Mouse (Mus musculus): Measurements from ENCODE around the gene Ccdc8. TPM values are rescaled to one million over a fixed set of nuclear protein-coding genes. Genes with fewer than 3 reads are reported as not detected.

Ccdc8 gene
- polyA plus RNA-seq, 1 experiment, result 9.7 TPM

DNA sequence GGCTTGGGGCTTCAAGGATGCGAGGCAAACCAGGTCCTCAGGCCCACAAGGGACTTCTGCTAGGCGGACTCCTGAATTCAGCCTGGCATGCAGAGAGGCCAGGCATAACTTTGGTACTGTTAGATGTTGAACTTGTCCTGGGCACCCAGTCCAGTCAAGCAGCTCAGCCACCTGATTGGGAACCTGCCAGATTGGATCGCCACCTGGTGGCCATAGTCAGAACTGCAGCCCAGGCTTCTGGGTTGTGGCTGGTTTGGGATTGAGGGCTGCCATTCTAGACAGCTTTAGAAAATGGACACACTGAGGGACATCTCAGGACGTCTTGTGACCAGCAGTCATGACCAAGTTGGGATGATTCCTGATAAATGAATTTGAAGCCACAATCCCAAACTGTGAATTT lies 7.1 kb downstream of the Ccdc8 start:
- Histone ChIP-seq H3K36me3 (ENCODE audit: control insufficient read depth, insufficient read depth) (peaks cover 2% of the 10 kb centered on the region), H3K79me2 (ENCODE audit: control insufficient read depth, insufficient read depth) (no peaks in the 10 kb centered on the region), H3ac (ENCODE audit: control insufficient read depth, insufficient read length, low read depth) (no peak overlapping the region), H3K79me3 (ENCODE audit: low read depth) (no peaks in the 10 kb centered on the region), H3K4me3 (ENCODE audit: insufficient read depth, poor library complexity, severe bottlenecking) (no peak overlapping the region), H3K27me3 (ENCODE audit: control insufficient read depth, insufficient read depth, insufficient read length) (no peaks in the 10 kb centered on the region)
- TF ChIP-seq USF1 (IDR thresholded peaks at IDR 0.05; ENCODE audit: low read depth) (no peak), MYOG (IDR thresholded peaks at IDR 0.05; ENCODE audit: control insufficient read depth, extremely low read depth, insufficient read length) (no peak), CEBPB (IDR thresholded peaks at IDR 0.05; ENCODE audit: low read depth) (no peak), MYOD1 (IDR thresholded peaks at IDR 0.05; ENCODE audit: control insufficient read depth, insufficient read length, low read depth) (no peak), MAX (IDR thresholded peaks at IDR 0.05) (no peak), CTCF (IDR thresholded peaks at IDR 0.05; ENCODE audit: control insufficient read depth, insufficient read depth, insufficient read length) (peak; percentile 80), FOSL1 (IDR thresholded peaks at IDR 0.05; ENCODE audit: insufficient read depth, low read length, poor library complexity, severe bottlenecking) (no peak)

DNA sequence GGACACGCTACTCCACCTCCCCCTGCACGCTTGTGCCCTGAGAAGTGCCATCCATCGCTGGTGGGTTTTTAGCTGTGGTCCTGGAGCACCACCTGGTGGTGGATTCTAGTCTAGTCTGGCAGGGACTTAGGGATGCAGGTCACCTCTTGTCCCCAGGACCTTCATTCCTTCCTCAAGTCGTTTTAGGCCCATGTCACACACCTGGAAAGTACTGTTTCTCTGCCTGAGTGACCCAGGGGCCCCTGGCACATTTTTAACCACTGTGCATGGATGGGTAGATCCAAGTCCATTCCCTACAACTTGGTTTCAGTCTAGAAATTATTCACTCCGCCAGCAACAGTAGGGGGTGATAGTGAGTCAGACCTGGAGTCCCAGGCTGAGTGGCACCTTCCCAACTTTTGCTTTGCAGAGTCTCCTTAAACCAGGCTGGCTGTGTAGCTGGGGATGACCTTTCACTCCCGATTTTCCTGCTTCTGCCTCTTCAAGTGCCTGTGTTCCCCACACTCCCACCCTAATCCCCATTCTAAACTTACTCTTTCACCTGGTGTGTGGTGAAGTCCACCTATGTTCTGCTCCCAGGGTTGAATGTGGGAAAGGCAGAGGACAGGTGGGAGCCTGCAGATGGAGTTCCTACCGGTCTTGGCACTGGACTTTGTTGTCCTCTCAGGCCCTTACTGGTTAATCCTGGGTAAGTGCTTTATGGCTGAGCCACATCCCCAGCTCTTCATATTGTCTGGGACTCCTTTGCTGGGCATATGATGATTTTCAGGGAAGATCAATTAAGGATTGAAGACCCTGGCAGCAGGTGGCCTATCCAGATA lies 10.1 kb downstream of the Ccdc8 start:
- Histone ChIP-seq H3K79me2 (ENCODE audit: control insufficient read depth, insufficient read depth) (no peaks in the 10 kb centered on the region), H3K27me3 (ENCODE audit: control insufficient read depth, insufficient read depth, insufficient read length) (no peaks in the 10 kb centered on the region), H3ac (ENCODE audit: control insufficient read depth, insufficient read length, low read depth) (no peak overlapping the region), H3K79me3 (ENCODE audit: low read depth) (no peaks in the 10 kb centered on the region), H3K4me3 (ENCODE audit: insufficient read depth, poor library complexity, severe bottlenecking) (no peak overlapping the region), H3K36me3 (ENCODE audit: control insufficient read depth, insufficient read depth) (peaks cover 12% of the 10 kb centered on the region)
- peak; percentile 23 for TF ChIP-seq CTCF (IDR thresholded peaks at IDR 0.05; ENCODE audit: control insufficient read depth, insufficient read depth, insufficient read length)
- TF ChIP-seq CEBPB (IDR thresholded peaks at IDR 0.05; ENCODE audit: low read depth), result no peak
- TF ChIP-seq MYOD1 (IDR thresholded peaks at IDR 0.05; ENCODE audit: control insufficient read depth, insufficient read length, low read depth), result no peak
- no peak for TF ChIP-seq USF1 (IDR thresholded peaks at IDR 0.05; ENCODE audit: low read depth)

DNA sequence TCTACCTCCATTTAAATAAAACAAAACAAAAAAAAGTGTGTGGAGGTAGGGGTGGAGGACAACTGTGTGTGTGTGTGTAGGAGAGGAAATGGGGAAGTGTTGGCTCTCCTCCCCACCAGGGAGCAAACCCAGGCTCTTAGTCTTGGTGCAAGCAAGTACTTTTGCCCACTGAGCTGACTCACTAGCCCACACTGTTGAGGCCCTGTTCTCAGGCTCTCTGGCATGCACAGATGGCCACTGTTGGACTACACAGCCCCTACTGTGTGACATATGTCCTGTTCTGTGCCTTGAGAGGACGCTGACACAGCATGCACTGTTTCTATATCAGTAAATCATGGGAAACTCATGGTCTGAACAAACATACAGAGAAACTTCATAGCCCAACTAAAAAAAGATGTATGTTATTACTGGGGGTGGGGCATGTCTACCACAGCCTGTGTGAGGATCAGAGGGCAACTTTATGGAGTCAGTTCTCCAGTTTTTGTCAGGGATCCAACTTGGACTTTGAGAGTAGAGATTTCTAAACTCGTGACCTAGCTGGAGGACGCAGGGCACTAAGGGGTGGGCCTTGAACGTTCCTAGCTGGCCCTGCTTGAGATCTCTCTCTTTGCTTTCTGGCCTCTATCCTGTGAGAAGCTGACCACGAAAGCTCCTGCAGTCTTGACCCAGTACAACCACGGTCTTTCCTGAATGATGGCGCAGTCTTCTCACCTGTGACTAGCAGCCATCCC lies 10.9 kb downstream of the Ccdc8 start:
- no peak for TF ChIP-seq MYOG (IDR thresholded peaks at IDR 0.05; ENCODE audit: control insufficient read depth, extremely low read depth, insufficient read length)
- TF ChIP-seq CEBPB (IDR thresholded peaks at IDR 0.05; ENCODE audit: low read depth), result no peak
- TF ChIP-seq USF1 (IDR thresholded peaks at IDR 0.05; ENCODE audit: low read depth), result no peak
- no peak for TF ChIP-seq FOSL1 (IDR thresholded peaks at IDR 0.05; ENCODE audit: insufficient read depth, low read length, poor library complexity, severe bottlenecking)
- TF ChIP-seq MAX (IDR thresholded peaks at IDR 0.05), result no peak
- no peak for TF ChIP-seq CTCF (IDR thresholded peaks at IDR 0.05; ENCODE audit: control insufficient read depth, insufficient read depth, insufficient read length)
- no peak for TF ChIP-seq MYOD1 (IDR thresholded peaks at IDR 0.05; ENCODE audit: control insufficient read depth, insufficient read length, low read depth)
- Histone ChIP-seq H3K79me2 (ENCODE audit: control insufficient read depth, insufficient read depth) (no peaks in the 10 kb centered on the region), H3K36me3 (ENCODE audit: control insufficient read depth, insufficient read depth) (peaks cover 12% of the 10 kb centered on the region), H3K4me3 (ENCODE audit: insufficient read depth, poor library complexity, severe bottlenecking) (no peak overlapping the region), H3ac (ENCODE audit: control insufficient read depth, insufficient read length, low read depth) (no peak overlapping the region), H3K27me3 (ENCODE audit: control insufficient read depth, insufficient read depth, insufficient read length) (no peaks in the 10 kb centered on the region), H3K79me3 (ENCODE audit: low read depth) (no peaks in the 10 kb centered on the region)

DNA sequence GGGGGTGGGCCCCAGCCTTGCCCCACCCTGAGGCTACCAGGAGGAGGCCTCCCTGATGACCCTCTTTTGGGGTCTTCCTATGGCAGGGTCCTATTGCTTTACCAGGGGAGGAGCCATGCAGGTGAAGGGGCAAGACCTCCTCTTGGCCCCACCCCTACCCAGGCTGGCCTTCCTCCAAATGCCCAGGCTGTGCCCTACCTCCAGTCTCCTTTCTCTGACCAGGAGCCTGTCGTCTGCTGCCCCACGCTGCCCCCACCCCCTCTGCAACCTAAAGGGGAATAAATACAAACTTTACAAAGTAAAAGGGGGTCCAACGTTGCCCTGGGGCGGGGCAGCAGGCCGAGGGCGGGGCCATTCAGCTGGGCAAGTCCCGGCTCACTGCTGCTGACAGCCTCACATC lies 12.2 kb downstream of the Ccdc8 start:
- Histone ChIP-seq H3K79me3 (ENCODE audit: low read depth) (no peaks in the 10 kb centered on the region), H3K4me3 (ENCODE audit: insufficient read depth, poor library complexity, severe bottlenecking) (no peak overlapping the region), H3K79me2 (ENCODE audit: control insufficient read depth, insufficient read depth) (no peaks in the 10 kb centered on the region), H3K36me3 (ENCODE audit: control insufficient read depth, insufficient read depth) (peaks cover 12% of the 10 kb centered on the region), H3K27me3 (ENCODE audit: control insufficient read depth, insufficient read depth, insufficient read length) (no peaks in the 10 kb centered on the region), H3ac (ENCODE audit: control insufficient read depth, insufficient read length, low read depth) (no peak overlapping the region)
- TF ChIP-seq MAX (IDR thresholded peaks at IDR 0.05) (no peak), USF1 (IDR thresholded peaks at IDR 0.05; ENCODE audit: low read depth) (no peak), MYOG (IDR thresholded peaks at IDR 0.05; ENCODE audit: control insufficient read depth, extremely low read depth, insufficient read length) (no peak), CTCF (IDR thresholded peaks at IDR 0.05; ENCODE audit: control insufficient read depth, insufficient read depth, insufficient read length) (no peak), FOSL1 (IDR thresholded peaks at IDR 0.05; ENCODE audit: insufficient read depth, low read length, poor library complexity, severe bottlenecking) (no peak), CEBPB (IDR thresholded peaks at IDR 0.05; ENCODE audit: low read depth) (no peak), MYOD1 (IDR thresholded peaks at IDR 0.05; ENCODE audit: control insufficient read depth, insufficient read length, low read depth) (no peak)

DNA sequence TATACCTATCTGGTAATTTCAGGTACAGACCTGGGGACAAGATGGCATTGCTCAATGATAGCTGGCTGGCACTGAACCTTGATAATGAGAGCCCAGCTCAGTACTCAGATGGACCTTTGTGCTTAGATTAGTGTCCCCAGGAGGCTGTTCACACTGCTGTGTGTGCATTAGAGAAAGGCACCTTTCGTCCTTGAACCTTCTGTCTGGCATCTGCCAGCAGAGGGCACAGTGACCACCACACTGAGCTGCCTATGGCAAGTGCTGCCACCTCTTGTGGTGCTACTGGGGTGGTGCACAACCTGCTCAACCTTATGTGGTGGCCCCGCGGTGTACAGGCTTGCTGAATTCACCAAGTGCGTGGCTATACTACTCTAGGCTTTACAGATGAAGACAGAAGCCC lies 14.8 kb downstream of the Ccdc8 start:
- H3K79me2 ChIP-seq (ENCODE audit: control insufficient read depth, insufficient read depth), result no peaks in the 10 kb centered on the region
- H3K4me3 ChIP-seq (ENCODE audit: insufficient read depth, poor library complexity, severe bottlenecking), result no peak overlapping the region
- no peaks in the 10 kb centered on the region for H3K79me3 ChIP-seq (ENCODE audit: low read depth)
- peaks cover 18% of the 10 kb centered on the region for H3K36me3 ChIP-seq (ENCODE audit: control insufficient read depth, insufficient read depth)
- no peak overlapping the region for H3ac ChIP-seq (ENCODE audit: control insufficient read depth, insufficient read length, low read depth)
- no peak for TF ChIP-seq CEBPB (IDR thresholded peaks at IDR 0.05; ENCODE audit: low read depth)
- TF ChIP-seq MYOG (IDR thresholded peaks at IDR 0.05; ENCODE audit: control insufficient read depth, extremely low read depth, insufficient read length), result no peak
- TF ChIP-seq MAX (IDR thresholded peaks at IDR 0.05), result no peak
- TF ChIP-seq CTCF (IDR thresholded peaks at IDR 0.05; ENCODE audit: control insufficient read depth, insufficient read depth, insufficient read length), result no peak
- no peak for TF ChIP-seq FOSL1 (IDR thresholded peaks at IDR 0.05; ENCODE audit: insufficient read depth, low read length, poor library complexity, severe bottlenecking)
- TF ChIP-seq USF1 (IDR thresholded peaks at IDR 0.05; ENCODE audit: low read depth), result no peak
- TF ChIP-seq MYOD1 (IDR thresholded peaks at IDR 0.05; ENCODE audit: control insufficient read depth, insufficient read length, low read depth), result no peak
- no peaks in the 10 kb centered on the region for H3K27me3 ChIP-seq (ENCODE audit: control insufficient read depth, insufficient read depth, insufficient read length)
